Mouse (Mus musculus) layer of hippocampus, adult 6 months (tissue): Measurements from ENCODE around the gene Rnps1. TPM values are rescaled to one million over a fixed set of nuclear protein-coding genes. Genes with fewer than 3 reads are reported as not detected.

Experiments used
- long read RNA-seq, 2 experiments: library from polyadenylated mRNA; unstranded; transcript quantifications; one replicate each; pipeline ENCODE4 v2.0.0; 2019 to 2020
- polyA plus RNA-seq: library from polyadenylated mRNA; unstranded; fragments of <200 nt; fragmentation: Nextera tagmentation; gene quantifications from 2 replicates; pipeline ENCODE4 v1.2.3, GENCODE M21; 2021

The Rnps1 gene
- 101 and 105 TPM in 2 replicates for polyA plus RNA-seq
- long read RNA-seq, experiment 1, transcript Rnps1-201 (8 exons, 1,816 nt) = minor isoform, 15 of 156 reads
- long read RNA-seq, experiment 1, transcript Rnps1-202 (7 exons, 1,646 nt) = minor isoform, 14 of 156 reads
- long read RNA-seq, experiment 1, transcript Rnps1-203 (9 exons, 1,920 nt) = major isoform, 50 of 156 reads
- long read RNA-seq, experiment 1, transcript Rnps1-211 (8 exons, 1,769 nt) = minor isoform, 5 of 156 reads
- long read RNA-seq, experiment 1, partial matches to known transcripts = 54 of 156 reads
- long read RNA-seq, experiment 1, other reads (novel, unspliced or antisense) = 13 of 156 reads
- long read RNA-seq, experiment 2, transcript Rnps1-202 (7 exons, 1,646 nt) = minor isoform, 38 of 468 reads
- long read RNA-seq, experiment 2, transcript Rnps1-203 (9 exons, 1,920 nt) = major isoform, 143 of 468 reads
- long read RNA-seq, experiment 2, transcript Rnps1-207 (1 exons, 2,106 nt) = minor isoform, 34 of 468 reads
- long read RNA-seq, experiment 2, transcript Rnps1-201 (8 exons, 1,816 nt) = minor isoform, 57 of 468 reads
- long read RNA-seq, experiment 2, partial matches to known transcripts = 154 of 468 reads
- long read RNA-seq, experiment 2, other reads (novel, unspliced or antisense) = 26 of 468 reads

DNA sequence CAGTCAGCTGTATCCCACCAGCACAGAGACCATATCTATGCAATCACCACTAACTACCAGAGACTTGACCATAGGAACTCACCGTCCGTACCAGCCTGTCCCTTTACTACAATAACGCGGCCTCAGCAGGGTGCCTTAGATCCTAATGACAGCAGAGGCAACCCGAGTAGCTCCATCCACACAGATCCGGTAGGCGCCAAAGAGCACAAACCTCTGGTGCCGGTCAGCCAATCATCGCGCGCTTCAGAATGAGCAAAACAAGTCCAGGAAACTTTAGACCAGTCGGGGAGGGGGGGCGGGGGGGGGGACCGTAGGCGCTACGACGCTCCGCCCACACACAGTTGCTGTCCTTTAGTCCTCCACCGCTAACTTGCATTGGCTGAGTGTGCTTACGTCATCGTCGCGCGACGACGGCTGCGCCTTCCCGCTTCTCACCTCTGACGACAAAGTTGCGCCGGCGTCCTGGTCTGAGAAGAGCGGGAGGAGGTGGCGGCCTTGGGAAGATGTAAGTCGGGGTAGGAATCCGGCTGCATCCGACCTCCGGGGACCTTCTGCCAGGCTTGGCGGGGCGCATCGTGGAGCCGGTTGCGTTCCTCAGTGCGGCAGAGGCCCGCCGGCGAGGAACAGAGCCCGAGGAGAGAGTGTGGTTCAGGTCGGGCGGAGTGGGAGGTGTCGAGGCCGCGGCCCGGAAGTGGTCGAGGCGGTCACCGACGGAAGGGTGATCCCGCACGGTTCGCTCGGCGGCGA is at the start of gene Rnps1:
Gene Rnps1, plus strand, starts transcription at position 336 of the 747 bp plus-strand sequence.

GRCm38 (mm10) chr17:24426471-24427169 is 12.3 kb downstream of the Rnps1 start, which contains the start of gene Eci1:
Eci1 (plus strand) TSS chr17:24426641.

GRCm38 (mm10) chr17:24442632-24443155 is 28.3 kb downstream of the Rnps1 start, which contains the start of gene Dnase1l2:
Dnase1l2 (minus strand) TSS chr17:24443105.

DNA sequence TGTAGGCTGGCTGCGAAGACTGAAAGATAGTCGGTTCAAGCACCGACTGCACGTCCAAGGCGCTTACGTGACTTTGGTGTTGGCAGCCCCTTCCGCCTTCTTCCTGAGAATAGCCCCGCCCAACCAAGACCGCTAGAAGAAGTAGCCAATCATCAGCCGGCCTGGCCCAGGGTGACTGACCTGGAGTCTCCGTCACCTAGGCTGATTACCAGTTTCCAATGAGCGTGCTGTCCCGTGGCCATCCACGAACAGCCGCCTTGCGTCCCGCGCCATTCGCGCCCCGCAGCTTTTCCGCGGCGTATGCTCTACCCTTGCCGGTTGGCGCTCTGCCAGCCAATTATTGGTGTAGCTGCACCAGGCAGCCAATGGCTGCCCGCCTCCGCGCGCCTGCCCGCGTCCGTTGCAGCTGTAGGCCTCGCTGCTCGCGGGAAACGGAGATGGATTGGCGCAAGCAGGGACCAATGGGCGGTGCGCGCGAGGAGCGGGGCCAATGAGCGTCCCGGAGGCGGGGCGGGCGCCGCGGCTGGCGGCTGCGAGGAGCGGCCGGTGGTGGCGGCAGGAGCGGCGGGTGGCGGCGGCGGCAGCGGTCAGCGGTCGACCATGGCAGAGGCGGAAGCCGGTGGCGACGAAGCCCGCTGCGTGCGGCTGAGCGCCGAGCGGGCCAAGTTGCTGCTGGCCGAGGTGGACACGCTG is 55.7 kb downstream of the Rnps1 start, which contains the start of the genes E4f1 and Pgp:
Gene E4f1, minus strand, starts transcription at position 404 of the 693 bp plus-strand sequence.
Gene Pgp, plus strand, starts transcription at position 483 of the 693 bp plus-strand sequence.

DNA sequence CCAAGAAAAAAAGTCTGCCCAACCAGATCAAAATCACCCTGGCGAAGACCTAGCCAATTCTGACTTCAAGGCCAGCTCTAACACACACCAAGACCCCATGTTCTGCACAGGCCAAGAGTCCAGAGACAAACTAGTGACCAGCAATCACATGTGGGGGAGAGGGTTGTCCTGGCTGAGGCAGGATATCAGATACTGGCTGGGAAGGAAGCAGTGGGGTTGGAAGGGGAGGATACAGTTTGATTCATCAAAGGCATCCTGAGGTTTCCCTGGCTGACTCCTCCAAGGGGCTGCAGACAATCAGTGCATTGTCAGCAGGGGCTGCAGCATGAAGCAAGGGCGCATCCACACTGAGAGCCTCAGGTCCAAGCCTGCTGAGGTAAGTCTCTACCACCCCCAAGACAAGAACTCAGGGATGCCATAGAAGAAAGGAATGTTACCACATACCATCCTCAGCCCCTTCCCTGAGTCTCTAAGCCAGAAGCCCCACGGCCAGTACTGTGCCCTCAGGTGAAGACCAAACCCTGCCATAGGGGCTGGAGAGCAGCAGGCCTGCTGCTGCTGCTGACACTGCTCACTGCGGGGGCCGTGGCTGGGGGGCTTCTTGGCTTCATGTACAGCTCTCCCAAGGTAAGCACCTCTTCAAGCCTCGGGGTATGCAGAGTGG is 59.4 kb downstream of the Rnps1 start, which contains the start of gene Bricd5:
Gene Bricd5, plus strand, starts transcription at position 273 of the 664 bp plus-strand sequence.

Other genes starting within 250 kb of the Rnps1 start
- gene Atp6v0c, start 244.9 kb upstream of the Rnps1 start, polyA plus RNA-seq = 2,331 and 2,377 TPM in 2 replicates
- 13.4 and 14.3 TPM in 2 replicates for gene Tbc1d24, start 209.0 kb upstream of the Rnps1 start, polyA plus RNA-seq
- 1.7 and 2.5 TPM in 2 replicates for gene Ntn3, start 205.0 kb upstream of the Rnps1 start, polyA plus RNA-seq
- 6.3 and 6.7 TPM in 2 replicates for gene Tedc2, start 193.7 kb upstream of the Rnps1 start, polyA plus RNA-seq
- 1.6 and 2.0 TPM in 2 replicates for gene Ccnf, start 163.1 kb upstream of the Rnps1 start, polyA plus RNA-seq
- 0.21 and 0.36 TPM in 2 replicates for gene Abca17, start 63.5 kb upstream of the Rnps1 start, polyA plus RNA-seq
- gene Abca3, start 62.6 kb upstream of the Rnps1 start, polyA plus RNA-seq = 14.0 and 19.0 TPM in 2 replicates
- 89.4 and 98.3 TPM in 2 replicates for gene Eci1, start 12.1 kb downstream of the Rnps1 start, polyA plus RNA-seq
- gene Dnase1l2, start 28.5 kb downstream of the Rnps1 start, polyA plus RNA-seq = 0.18 and 0.29 TPM in 2 replicates
- 12.4 and 12.9 TPM in 2 replicates for gene E4f1, start 55.7 kb downstream of the Rnps1 start, polyA plus RNA-seq
- 93.6 and 97.8 TPM in 2 replicates for gene Pgp, start 55.8 kb downstream of the Rnps1 start, polyA plus RNA-seq
- 1.6 and 1.7 TPM in 2 replicates for gene Bricd5, start 59.3 kb downstream of the Rnps1 start, polyA plus RNA-seq
- 15.9 and 16.3 TPM in 2 replicates for gene Mlst8, start 64.5 kb downstream of the Rnps1 start, polyA plus RNA-seq
- gene Caskin1, start 74.0 kb downstream of the Rnps1 start, polyA plus RNA-seq = 10.2 and 11.0 TPM in 2 replicates
- 17.9 and 20.8 TPM in 2 replicates for gene Traf7, start 113.4 kb downstream of the Rnps1 start, polyA plus RNA-seq
- 52.7 and 57.7 TPM in 2 replicates for gene Rab26, start 119.6 kb downstream of the Rnps1 start, polyA plus RNA-seq
- 8.1 and 9.0 TPM in 2 replicates for gene Pkd1, start 135.3 kb downstream of the Rnps1 start, polyA plus RNA-seq
- gene Tsc2, start 218.1 kb downstream of the Rnps1 start, polyA plus RNA-seq = 85.0 and 101 TPM in 2 replicates
- gene Nthl1, start 218.1 kb downstream of the Rnps1 start, polyA plus RNA-seq = 6.2 and 6.5 TPM in 2 replicates
- gene Slc9a3r2, start 235.8 kb downstream of the Rnps1 start, polyA plus RNA-seq = 41.7 and 49.7 TPM in 2 replicates
- 1.2 TPM in 2 replicates for gene Npw, start 243.9 kb downstream of the Rnps1 start, polyA plus RNA-seq